Mouse (Mus musculus): ENCODE results near the gene Ticam1. TPM values are rescaled to one million over a fixed set of nuclear protein-coding genes. Genes with fewer than 3 reads are reported as not detected.

The Ticam1 gene
- total RNA-seq, 2 experiments from 2014 or later, result 3.0 to 9.0 TPM

DNA sequence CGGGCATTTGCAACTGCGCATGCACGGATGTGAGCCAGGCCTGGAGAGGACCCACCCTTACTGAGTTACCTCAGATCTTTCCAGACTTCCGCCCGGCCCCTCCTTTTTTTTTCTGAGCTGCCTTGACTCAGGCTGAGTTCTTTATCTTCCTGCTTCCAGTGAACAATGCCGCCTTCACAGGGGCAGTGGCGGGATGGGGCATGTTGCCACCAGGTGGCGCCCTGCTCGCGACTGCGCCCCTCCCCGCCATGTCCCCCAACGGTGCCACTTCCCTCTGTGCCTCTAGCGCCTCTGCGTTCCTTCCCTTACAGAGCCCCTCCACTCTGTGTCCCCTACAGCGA, 14.6 kb upstream of the Ticam1 start:
- peak; percentile 83 for ATAC-seq (replicated peaks; ENCODE audit: poor library complexity)

DNA sequence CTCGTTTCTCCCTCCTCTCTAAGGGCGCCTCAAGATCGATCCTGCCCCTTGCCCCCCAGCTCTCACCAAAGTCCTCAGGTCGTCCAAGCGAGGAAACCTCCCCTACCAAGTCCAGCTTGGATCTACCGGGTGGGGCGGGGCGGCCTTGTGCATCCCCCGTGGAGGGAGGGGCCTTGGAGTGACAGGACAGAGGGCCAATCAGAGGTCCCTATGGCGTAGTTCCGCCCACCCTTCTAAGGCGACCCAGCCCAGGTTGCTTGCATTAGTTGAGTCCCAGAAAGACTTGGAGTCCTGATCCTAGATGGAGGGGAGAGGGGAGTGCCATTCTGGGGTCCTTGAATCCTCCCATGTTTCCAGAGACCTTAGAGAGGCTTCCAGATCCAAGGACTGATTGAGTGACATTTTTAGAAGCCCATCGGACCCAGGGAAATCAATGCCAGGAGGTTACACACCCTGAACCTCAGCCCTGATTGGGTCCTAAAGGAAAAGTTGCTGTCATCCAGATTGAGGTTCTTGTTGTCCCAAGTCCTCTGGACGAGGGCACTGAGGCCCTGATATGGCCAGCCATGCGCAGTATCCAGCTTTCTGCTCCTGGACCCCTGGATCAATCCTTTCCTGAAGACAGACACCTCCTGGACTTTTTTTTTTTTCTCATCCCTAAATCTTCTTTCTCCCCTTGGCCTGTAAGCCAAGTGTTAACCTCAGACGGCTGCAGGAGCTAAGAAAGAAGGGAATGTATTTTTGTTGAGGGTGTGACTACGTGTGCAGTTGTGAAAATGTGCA, 14.0 kb upstream of the Ticam1 start:
- ATAC-seq (replicated peaks; ENCODE audit: poor library complexity), result peak; percentile 70

DNA sequence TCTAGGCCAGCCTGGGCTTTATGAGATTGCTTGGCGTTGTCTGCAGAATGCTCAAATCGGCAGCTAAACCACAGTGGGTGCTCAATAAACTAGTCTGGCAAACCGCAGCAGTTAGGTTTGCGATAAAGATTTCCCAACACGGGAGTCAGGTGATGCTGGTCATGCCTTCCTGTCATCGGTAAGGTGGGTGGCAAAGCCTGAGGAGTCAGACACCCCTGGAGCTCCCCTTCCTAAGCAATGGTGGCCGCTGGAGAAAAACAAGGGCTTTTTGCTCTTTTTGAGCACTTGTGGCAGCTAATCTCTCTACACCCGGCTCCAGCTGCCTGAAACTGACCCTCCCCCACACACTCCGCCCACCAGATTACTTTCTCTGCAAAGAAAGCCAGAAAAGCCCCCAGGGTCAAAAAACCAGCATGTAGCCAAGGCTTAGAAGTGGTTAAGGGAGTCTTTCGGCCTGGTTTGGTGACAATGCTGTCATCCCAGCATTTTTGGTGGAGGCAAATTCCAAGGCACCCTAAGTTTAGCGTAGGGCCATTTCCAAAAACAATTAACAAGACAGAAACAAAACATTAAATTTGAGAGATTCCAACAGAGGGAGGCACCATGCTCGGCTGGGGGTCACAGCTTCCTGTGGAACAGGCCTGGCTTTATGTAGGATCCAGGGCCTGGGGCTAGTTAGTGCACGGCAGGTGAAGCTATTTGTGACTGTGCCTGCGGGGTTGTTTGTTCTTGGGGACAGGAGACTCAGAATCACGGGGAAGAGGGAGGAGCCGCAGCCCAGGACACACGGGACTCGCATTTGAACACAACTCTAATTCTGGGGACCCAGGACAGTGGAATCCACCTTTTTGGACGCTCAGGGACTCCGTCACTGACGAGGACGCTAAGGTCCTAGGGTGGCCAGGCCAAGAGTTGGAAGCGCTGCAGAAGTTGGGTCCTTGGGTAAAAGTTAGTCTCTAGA, 13.1 kb upstream of the Ticam1 start:
- peak; percentile 16 for ATAC-seq (replicated peaks; ENCODE audit: poor library complexity)

DNA sequence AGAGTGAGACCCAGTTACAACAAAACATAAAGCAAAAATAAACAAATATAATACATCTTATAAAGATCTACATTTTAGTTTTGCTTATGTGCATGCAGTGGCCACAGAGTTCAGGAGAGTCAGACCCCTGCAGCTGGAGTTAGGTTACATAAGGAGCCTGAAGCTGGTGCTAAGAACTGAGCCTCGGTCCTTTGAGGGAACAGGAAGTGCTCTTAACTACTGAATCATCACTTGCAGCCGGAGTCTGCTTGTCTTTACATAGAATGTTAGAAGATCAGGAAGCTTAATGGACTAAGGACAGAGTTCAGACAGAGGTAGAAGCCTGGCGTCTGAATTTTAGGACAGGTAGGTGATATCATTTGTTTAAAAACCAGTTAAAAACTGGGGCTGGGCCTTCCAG, 12.3 kb upstream of the Ticam1 start:
- ATAC-seq (replicated peaks; ENCODE audit: poor library complexity), result no peak

DNA sequence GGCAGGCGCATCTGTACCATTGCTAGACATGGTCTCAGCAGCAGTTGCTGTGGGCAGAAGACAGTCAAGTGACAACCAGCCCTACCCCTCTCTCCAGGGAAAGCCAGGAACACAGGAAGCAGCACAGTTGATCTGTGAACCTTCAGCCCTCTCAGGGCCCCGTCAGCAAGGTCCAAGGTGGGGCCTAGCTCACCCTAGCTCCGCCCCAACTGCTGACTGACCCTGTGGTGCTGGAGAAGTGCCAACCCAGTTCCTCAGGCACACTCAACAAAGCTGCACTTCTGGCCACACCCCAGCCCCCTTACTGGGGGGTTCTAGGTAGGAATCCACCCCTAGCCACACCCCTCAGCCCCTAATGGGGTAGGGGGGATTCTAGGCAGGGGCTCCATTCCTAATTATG, 11.2 kb upstream of the Ticam1 start:
- no peak for ATAC-seq (replicated peaks; ENCODE audit: poor library complexity)

DNA sequence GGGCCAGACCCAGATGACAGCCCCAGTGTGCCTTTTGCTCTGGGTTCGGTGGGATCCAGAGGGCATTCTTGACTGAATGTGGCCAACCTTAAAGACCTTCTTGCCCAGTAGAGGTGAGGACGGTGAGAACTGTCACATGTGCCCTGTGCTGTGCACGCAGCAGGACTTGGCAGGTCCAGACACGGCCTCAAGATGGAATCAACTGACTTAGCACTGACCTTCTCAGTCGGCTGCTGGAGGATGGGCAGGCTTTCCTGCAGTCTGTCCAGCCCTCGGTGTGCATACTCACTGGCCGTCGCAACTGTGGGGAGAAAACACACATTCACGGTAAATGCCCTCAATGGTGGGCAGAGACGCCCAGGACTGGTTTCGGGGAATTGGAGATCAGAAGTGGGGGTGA, 9.4 kb upstream of the Ticam1 start:
- ATAC-seq (replicated peaks; ENCODE audit: poor library complexity), result no peak

DNA sequence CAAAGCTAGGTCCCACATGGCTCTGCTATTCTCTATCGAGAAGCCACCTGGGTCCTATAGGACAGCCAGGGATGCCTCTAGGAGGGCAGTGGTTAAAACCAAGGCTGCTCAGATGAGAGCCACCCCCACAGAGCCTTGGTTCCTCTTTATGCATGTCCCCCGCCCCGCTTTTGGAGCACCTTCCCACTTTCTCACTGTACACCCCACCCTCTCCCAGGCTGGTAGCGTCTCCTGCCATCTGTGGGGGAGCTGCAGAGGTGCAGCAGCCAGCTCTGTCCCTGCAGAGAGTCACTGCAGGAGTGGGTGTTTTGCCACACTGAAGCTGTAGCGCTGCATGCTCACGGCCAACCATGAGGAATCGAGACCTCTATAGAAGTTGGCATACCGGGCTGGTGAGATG, 6.7 kb upstream of the Ticam1 start:
- peak; percentile 54 for ATAC-seq (replicated peaks; ENCODE audit: poor library complexity)

DNA sequence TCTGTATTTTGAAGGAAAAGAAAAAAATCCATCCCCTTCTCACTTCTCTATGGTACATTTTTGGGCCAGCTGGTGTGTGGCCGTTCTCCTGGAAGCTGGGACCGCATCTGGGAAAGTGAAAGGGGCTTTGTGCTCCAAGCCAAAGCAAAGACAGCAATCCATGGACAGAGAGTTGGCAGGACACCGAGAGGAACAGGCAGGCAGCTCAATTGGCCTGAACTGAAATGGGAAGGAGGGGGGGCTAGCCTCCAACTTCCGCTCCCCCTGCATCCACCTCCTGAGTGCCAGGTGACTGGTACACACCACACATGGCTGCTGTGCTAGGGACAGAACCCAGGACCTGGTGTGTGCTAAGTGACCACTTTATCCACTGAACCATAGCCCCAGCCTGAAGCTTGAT, 6.2 kb upstream of the Ticam1 start:
- ATAC-seq (replicated peaks; ENCODE audit: poor library complexity), result no peak

DNA sequence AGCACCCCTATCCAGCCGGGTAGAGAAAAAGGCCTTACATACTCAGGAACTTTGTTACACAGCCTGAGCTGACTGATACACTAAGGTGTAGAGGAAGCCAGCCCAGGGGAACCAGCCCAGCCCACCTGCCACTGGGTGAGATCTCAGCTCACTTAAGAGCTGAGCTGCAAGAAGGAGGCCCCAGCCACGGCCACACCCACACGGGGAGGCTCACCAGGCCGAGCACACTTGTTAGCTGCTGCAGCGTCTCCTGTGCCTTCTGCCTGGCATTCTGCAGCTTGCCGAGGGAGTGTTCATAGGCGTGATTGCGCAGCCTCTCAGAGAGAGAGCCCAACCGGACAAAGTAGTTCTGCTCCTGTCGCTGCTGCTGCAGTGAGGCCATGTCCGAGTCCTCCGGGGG, 4.6 kb upstream of the Ticam1 start:
- peak; percentile 35 for ATAC-seq (replicated peaks; ENCODE audit: poor library complexity)

DNA sequence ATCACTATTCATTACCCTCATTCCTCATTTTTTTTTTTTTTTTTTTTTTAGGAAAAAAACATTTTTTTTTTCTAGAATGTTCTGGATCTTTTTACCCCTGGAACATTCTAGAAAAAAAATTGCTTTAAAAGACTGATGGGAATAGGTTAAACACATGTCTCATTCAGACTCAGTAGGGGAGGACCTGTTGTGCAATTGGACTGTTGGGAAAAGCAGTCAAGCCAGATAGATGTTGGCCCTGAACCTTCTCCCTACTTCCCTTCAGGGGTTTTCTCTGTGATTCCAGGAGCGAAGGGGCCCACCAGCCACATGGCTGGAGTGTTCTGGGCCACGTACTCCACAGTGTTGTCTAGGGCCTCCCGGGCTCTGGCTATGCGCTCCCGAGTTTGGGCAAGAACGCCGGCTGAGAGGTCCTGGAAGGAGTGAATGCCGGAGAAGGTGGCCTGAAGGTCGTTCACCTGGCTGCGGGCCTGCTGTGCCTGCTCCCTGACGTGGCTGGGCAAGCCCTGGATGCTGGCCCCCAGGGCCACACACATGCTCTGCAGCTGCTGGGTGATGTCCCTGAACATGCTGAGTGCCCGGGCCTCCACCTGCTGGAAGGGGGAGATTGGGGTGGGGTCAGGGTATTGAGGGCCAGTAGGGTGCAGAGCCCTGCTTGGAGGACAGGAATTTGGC, 3.0 kb upstream of the Ticam1 start:
- ATAC-seq (replicated peaks; ENCODE audit: poor library complexity), result no peak

DNA sequence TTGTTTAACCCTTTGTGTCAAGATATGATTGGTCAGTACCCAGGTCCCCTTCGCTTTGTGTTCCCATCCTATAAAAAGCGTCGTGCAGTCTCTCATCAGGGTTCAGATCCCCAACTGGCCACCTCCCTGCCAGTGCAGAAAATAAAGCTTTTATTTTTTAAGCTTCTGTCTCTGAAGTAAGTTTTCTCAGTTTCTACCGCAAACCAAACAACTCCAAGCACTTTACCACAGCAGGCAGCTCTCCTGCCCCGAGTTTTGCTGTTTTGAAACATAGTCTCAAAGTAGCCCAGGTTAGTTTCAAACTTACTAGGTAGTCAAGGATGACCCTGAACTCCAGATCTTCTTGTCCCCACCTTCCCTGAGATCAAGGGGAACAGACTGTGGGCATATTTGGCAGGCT, 1.8 kb upstream of the Ticam1 start:
- ATAC-seq (replicated peaks; ENCODE audit: poor library complexity), result no peak

DNA sequence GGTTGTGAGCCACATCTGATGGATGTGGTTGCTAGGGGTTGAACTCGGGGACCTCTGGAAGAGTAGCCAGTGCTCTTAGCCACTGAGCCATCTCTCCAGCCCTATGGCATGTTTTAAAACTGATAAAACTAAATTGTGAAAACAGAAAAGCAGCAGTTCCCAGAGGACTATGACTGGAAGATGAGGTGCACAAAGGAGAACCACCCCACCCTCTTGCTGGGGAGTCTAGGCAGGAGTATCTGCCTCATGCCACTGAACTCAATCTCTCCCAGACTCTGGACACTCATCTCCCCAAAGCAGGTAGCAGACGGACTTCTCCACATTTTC, 944 bp upstream of the Ticam1 start:
- no peak for ATAC-seq (replicated peaks; ENCODE audit: poor library complexity)

DNA sequence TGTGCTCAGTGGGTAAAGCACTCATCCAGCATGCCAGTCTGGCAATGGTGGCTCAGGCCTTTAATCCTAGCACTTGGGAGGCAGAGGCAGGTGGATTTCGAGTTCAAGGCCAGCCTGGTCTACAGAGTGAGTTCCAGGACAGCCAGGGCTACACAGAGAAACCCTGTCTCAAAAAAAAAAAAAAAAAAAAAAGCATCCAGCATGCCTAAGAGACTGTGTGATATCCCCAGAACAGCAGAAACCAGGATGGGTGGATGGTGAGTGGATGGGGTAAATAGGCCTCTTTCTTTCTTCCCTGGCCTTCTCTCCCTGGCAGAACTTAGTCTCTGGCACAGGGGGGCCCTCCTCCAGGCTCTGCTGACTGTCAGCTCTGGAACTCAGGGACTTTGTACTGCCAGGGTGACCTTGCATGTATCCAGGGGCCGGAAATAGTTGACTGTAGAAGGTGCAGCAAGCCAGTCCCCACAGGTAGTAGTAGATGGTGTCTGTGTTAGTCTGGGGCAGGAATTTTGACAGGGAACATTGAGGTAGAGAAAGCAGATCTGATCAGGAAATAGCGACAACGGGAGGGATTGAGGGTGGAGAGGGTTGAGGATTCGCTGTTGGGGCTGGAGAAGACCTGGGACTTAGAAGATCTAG, 625 bp downstream of the Ticam1 start:
- ATAC-seq (replicated peaks; ENCODE audit: poor library complexity), result no peak

DNA sequence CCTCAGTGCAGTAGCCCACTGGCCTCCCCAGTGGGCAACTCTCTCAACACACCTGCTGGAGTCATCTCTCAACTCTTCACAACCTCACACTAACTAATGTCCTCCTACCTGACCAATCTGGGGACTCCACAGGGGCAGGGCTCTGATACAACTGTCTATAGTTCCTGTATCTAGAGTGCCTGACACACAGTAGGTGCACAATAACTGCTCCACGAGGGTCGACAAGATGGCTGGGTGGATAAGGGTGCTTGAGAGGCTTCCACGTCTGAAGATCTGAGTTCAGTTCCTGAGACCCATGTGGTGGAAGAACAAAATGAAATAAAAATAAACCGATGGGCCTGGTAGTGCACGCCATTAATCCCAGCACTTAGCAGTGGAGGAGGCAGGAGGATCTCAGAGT, 2.6 kb downstream of the Ticam1 start:
- ATAC-seq (replicated peaks; ENCODE audit: poor library complexity), result no peak

DNA sequence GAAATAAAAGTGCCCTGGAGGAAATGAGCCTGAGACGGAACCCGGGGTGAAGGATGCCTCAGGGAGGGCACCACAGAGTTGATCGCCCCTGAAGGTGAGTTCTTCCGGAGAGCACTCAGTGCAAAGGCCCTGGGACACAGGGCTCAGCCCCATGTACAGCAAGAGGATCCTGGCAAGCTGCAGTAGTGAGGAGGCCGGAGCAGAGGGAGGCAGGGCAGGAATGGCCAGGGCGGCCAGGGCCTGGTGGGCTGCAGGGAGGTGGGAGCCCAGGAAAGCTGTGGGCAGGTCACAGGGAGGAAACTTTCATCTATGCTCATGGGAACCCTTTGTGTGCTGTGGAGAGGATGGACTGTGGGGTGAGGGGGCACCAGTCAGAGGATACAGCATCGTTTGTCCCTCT, 3.1 kb downstream of the Ticam1 start:
- ATAC-seq (replicated peaks; ENCODE audit: poor library complexity), result no peak

DNA sequence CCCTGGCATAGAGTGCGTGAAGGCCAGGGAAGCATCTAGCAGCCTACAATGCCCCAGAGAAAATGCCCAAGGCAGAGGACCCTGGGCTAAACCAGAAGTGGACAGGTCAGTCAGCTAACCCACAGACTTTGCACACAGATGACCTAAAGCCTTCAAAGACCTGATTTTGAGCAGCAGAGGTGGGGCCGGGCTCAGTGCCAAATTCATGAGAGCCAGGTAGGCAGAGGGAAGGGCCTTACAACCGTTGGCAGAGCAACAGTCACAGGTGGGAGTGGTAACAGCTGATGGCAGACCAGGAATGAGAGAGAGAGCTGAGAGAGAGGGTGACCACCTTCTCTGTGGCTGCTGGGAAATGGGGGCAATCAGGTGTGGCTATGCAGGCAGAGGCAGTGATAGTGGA, 3.9 kb downstream of the Ticam1 start:
- ATAC-seq (replicated peaks; ENCODE audit: poor library complexity), result no peak

DNA sequence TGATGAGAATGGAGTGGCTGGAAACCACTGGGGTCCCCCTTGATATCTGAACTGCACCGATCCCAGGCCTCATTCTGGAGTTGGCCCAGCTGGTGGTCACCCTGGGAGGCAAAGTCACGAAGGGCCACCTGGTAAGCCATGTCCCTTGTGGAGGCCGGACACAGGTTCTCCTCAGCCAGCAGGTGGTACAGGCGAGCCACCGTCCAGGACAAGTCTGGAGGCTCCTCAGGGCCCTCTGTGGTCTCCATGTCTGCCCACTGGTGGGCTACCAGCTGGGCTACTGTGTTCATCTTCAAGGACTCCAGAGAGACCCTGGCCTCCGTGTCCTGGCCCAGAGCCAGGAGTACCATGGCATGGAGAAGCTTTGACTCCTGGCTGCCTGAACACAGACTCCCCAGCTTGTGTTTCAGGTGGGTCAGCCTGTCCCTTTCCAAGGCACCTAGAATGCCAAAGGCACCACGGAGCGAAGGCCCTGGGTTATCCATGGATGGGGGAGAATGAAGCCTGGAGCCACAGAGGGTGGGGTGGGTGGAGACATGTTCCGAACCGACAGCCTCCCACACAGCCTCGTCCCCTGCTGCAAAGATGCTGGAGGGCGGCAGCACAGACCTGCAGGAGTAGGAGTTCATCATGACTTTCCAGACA, 4.9 kb downstream of the Ticam1 start:
- ATAC-seq (replicated peaks; ENCODE audit: poor library complexity), result no peak

DNA sequence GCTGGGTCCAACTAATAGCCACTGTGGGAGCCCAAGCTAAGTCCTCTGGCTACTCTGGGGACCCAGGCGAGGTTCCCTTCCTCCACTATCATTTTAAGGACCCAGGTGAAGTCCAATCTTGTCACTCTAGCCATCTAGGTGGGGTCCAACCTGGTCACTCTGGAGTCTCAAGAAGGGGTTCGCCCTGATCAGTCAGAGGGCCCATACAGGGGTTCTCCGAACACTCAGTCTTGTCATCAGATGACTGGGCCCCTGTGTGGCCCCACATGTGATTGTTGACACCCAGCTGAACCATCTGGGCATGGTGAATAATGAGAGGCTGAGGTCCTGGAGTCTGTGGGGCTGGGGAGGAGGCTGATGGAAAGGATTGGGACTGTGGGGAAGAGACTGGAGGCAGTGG, 6.8 kb downstream of the Ticam1 start:
- no peak for ATAC-seq (replicated peaks; ENCODE audit: poor library complexity)

DNA sequence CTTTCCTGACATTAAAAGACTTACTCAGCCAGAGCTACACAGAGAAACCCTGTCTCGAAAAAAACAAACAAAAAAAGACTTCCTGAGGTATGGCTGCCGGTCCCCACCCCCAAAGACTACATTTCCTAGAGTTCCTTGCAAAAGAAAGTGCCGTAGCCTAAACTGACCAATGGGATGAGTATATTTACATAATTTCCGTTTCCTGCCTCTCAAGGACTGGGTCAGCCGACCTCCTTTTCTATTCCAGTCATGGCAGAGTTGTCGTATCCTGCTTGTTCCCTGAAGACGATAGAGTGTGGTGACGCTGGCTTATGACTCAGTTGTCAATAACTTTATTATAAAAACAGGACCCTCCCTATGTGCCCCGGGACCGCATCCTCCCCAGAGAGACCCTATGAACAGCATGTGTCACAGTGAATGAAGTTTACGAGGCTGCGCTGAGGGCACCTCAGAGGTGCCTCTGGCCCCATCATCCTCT, 7.4 kb downstream of the Ticam1 start:
- peak; percentile 89 for ATAC-seq (replicated peaks; ENCODE audit: poor library complexity)

DNA sequence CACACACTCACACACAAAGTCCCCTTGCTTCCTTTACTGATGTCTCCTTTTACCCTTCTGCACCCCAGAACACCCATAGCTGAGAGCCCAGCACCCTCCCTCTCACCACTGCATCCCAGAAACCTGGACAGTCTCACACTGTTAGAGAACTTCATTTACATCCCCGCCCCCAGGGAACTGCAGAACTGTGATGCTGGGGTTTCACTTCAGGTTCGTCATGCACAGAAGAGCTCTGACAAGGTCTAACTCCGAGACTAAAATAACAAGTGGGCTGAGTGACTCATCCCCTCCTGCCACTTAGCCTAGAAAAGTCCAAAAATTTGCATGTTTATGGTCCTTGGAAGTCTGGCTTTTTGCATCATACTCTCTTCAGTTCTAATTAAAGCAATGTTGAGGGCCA, 10.3 kb downstream of the Ticam1 start:
- peak; percentile 33 for ATAC-seq (replicated peaks; ENCODE audit: poor library complexity)

DNA sequence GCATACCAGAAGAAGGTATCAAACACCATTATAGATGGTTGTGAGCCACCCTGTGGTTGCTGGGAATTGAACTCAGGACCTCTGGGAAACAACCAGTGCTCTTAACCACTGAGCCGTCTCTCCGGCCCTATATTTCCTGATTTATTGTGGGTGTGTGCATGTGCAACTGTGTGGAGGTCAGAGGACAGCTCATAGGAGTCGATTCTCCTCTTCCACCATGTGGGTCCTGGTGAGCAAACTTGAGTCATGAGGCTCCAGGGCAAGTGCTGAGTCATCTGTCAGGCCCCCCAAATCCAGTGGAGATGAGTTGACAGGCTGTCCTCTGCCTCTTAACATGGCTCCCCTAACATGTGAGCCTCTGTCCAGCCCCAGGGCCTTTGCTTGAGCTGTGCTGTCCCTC, 10.7 kb downstream of the Ticam1 start:
- ATAC-seq (replicated peaks; ENCODE audit: poor library complexity), result no peak

Measured in megakaryocyte progenitor cell, adult 5-6 weeks (primary cell).